Mouse (Mus musculus) urinary bladder, postnatal 10 days (tissue): Measurements from ENCODE around the gene Asic2.

Experiments
- DNase-seq: peaks from one replicate; pipeline ENCODE4 v3.0.0; 2022; ENCODE audit warnings: low spot score

The Asic2 gene

GRCm38 (mm10) chr11:81602971-81603370 lies 365.3 kb downstream of the Asic2 start:
- DNase-seq, result no peak

- DNase-seq, result no peak
Measured at GRCm38 (mm10) chr11:81601736-81602135, 366.5 kb downstream of the Asic2 start.

GRCm38 (mm10) chr11:81597601-81598000 lies 370.7 kb downstream of the Asic2 start:
- DNase-seq, result no peak

GRCm38 (mm10) chr11:81595235-81595634 lies 373.0 kb downstream of the Asic2 start:
- DNase-seq, result no peak

GRCm38 (mm10) chr11:81592776-81593175 lies 375.5 kb downstream of the Asic2 start:
- no peak for DNase-seq

GRCm38 (mm10) chr11:81590911-81591310 lies 377.3 kb downstream of the Asic2 start:
- no peak for DNase-seq

GRCm38 (mm10) chr11:81588630-81589029 lies 379.6 kb downstream of the Asic2 start:
- DNase-seq, result peak; percentile 19

- no peak for DNase-seq
Measured at GRCm38 (mm10) chr11:81587942-81588341, 380.3 kb downstream of the Asic2 start.

- DNase-seq, result no peak
Measured at GRCm38 (mm10) chr11:81587114-81587513, 381.1 kb downstream of the Asic2 start.

GRCm38 (mm10) chr11:81584506-81584905 lies 383.8 kb downstream of the Asic2 start:
- DNase-seq, result no peak

GRCm38 (mm10) chr11:81583195-81583594 lies 385.1 kb downstream of the Asic2 start:
- DNase-seq, result no peak

- DNase-seq, result no peak
Measured at GRCm38 (mm10) chr11:81582161-81582560, 386.1 kb downstream of the Asic2 start.

- DNase-seq, result no peak
Measured at GRCm38 (mm10) chr11:81579753-81580152, 388.5 kb downstream of the Asic2 start.

- DNase-seq, result no peak
Measured at GRCm38 (mm10) chr11:81570406-81570805, 397.9 kb downstream of the Asic2 start.

- DNase-seq, result no peak
Measured at GRCm38 (mm10) chr11:81564857-81565256, 403.4 kb downstream of the Asic2 start.

- DNase-seq, result no peak
Measured at GRCm38 (mm10) chr11:81560374-81560773, 407.9 kb downstream of the Asic2 start.

GRCm38 (mm10) chr11:81543189-81543588 lies 425.1 kb downstream of the Asic2 start:
- DNase-seq, result no peak

GRCm38 (mm10) chr11:81535121-81535717 lies 433.0 kb downstream of the Asic2 start:
- DNase-seq, result no peak

GRCm38 (mm10) chr11:81534686-81535085 lies 433.6 kb downstream of the Asic2 start:
- no peak for DNase-seq

GRCm38 (mm10) chr11:81531906-81532305 lies 436.4 kb downstream of the Asic2 start:
- DNase-seq, result no peak

- DNase-seq, result no peak
Measured at GRCm38 (mm10) chr11:81522927-81523326, 445.3 kb downstream of the Asic2 start.

- DNase-seq, result no peak
Measured at GRCm38 (mm10) chr11:81521881-81522280, 446.4 kb downstream of the Asic2 start.

- DNase-seq, result no peak
Measured at GRCm38 (mm10) chr11:81518001-81518955, 450.0 kb downstream of the Asic2 start.
